Mouse (Mus musculus) lung, postnatal 0 days (tissue): ENCODE data around the gene Stat6.

Experiments
- CTCF ChIP-seq: IDR thresholded peaks from 2 replicates; pipeline ENCODE4 v1.5.1; 2016; ENCODE audit warnings: antibody characterized with exemption, mild to moderate bottlenecking
- EP300 ChIP-seq: IDR thresholded peaks from 2 replicates; pipeline ENCODE4 v1.6.1; 2016; ENCODE audit warnings: antibody characterized with exemption, mild to moderate bottlenecking, control low read depth

GRCm38 (mm10) chr10:127659551-127659950 lies 16.8 kb downstream of the Stat6 start:
- TF ChIP-seq CTCF: no peak
- TF ChIP-seq EP300: no peak
